Mouse (Mus musculus): ENCODE data around the gene Olfr1453. TPM values are rescaled to one million over a fixed set of nuclear protein-coding genes. Genes with fewer than 3 reads are reported as not detected.

Olfr1453 gene
- polyA plus RNA-seq (2014; fragmentation: Illumina TruSeq; extraction: RNeasy Lipid Tissue Mini Kit (QIAGEN cat#74804); ENCODE audit: insufficient read depth, low read depth, low replicate concordance): not detected

GRCm38 (mm10) chr19:13028227-13028626, at the start of gene Olfr1453:
Olfr1453 (minus strand) TSS chr19:13028327.

GRCm38 (mm10) chr19:13060310-13060709, 32.2 kb upstream of the Olfr1453 start, which contains the start of gene Olfr1454:
Olfr1454 (plus strand) TSS chr19:13060610.

GRCm38 (mm10) chr19:12994714-12995113, 33.4 kb downstream of the Olfr1453 start, which contains the start of gene Olfr1451:
Olfr1451 (plus strand) TSS chr19:12995014.

Other genes with a start within 250 kb of the Olfr1453 start
- gene Zfp91, start 232.2 kb downstream of the Olfr1453 start, polyA plus RNA-seq (2014; fragmentation: Illumina TruSeq; extraction: RNeasy Lipid Tissue Mini Kit (QIAGEN cat#74804); ENCODE audit: insufficient read depth, low read depth, low replicate concordance): 25.7 TPM
- 7.3 TPM for gene Lpxn, start 232.1 kb downstream of the Olfr1453 start, polyA plus RNA-seq (2014; fragmentation: Illumina TruSeq; extraction: RNeasy Lipid Tissue Mini Kit (QIAGEN cat#74804); ENCODE audit: insufficient read depth, low read depth, low replicate concordance)
- gene Gm5244, start 181.6 kb downstream of the Olfr1453 start, polyA plus RNA-seq (2014; fragmentation: Illumina TruSeq; extraction: RNeasy Lipid Tissue Mini Kit (QIAGEN cat#74804); ENCODE audit: insufficient read depth, low read depth, low replicate concordance): not detected
- gene Olfr1444, start 171.0 kb downstream of the Olfr1453 start, polyA plus RNA-seq (2014; fragmentation: Illumina TruSeq; extraction: RNeasy Lipid Tissue Mini Kit (QIAGEN cat#74804); ENCODE audit: insufficient read depth, low read depth, low replicate concordance): not detected
- not detected for gene Olfr1445, start 144.5 kb downstream of the Olfr1453 start, polyA plus RNA-seq (2014; fragmentation: Illumina TruSeq; extraction: RNeasy Lipid Tissue Mini Kit (QIAGEN cat#74804); ENCODE audit: insufficient read depth, low read depth, low replicate concordance)
- not detected for gene Olfr1446, start 134.8 kb downstream of the Olfr1453 start, polyA plus RNA-seq (2014; fragmentation: Illumina TruSeq; extraction: RNeasy Lipid Tissue Mini Kit (QIAGEN cat#74804); ENCODE audit: insufficient read depth, low read depth, low replicate concordance)
- not detected for gene Olfr1447, start 124.6 kb downstream of the Olfr1453 start, polyA plus RNA-seq (2014; fragmentation: Illumina TruSeq; extraction: RNeasy Lipid Tissue Mini Kit (QIAGEN cat#74804); ENCODE audit: insufficient read depth, low read depth, low replicate concordance)
- gene Olfr1448, start 103.9 kb downstream of the Olfr1453 start, polyA plus RNA-seq (2014; fragmentation: Illumina TruSeq; extraction: RNeasy Lipid Tissue Mini Kit (QIAGEN cat#74804); ENCODE audit: insufficient read depth, low read depth, low replicate concordance): not detected
- gene Olfr1449, start 97.5 kb downstream of the Olfr1453 start, polyA plus RNA-seq (2014; fragmentation: Illumina TruSeq; extraction: RNeasy Lipid Tissue Mini Kit (QIAGEN cat#74804); ENCODE audit: insufficient read depth, low read depth, low replicate concordance): not detected
- not detected for gene Olfr1450, start 78.1 kb downstream of the Olfr1453 start, polyA plus RNA-seq (2014; fragmentation: Illumina TruSeq; extraction: RNeasy Lipid Tissue Mini Kit (QIAGEN cat#74804); ENCODE audit: insufficient read depth, low read depth, low replicate concordance)
- not detected for gene Olfr1451, start 33.3 kb downstream of the Olfr1453 start, polyA plus RNA-seq (2014; fragmentation: Illumina TruSeq; extraction: RNeasy Lipid Tissue Mini Kit (QIAGEN cat#74804); ENCODE audit: insufficient read depth, low read depth, low replicate concordance)
- gene Olfr1454, start 32.3 kb upstream of the Olfr1453 start, polyA plus RNA-seq (2014; fragmentation: Illumina TruSeq; extraction: RNeasy Lipid Tissue Mini Kit (QIAGEN cat#74804); ENCODE audit: insufficient read depth, low read depth, low replicate concordance): not detected
- not detected for gene Olfr1457, start 69.6 kb upstream of the Olfr1453 start, polyA plus RNA-seq (2014; fragmentation: Illumina TruSeq; extraction: RNeasy Lipid Tissue Mini Kit (QIAGEN cat#74804); ENCODE audit: insufficient read depth, low read depth, low replicate concordance)
- gene Olfr1458, start 78.4 kb upstream of the Olfr1453 start, polyA plus RNA-seq (2014; fragmentation: Illumina TruSeq; extraction: RNeasy Lipid Tissue Mini Kit (QIAGEN cat#74804); ENCODE audit: insufficient read depth, low read depth, low replicate concordance): not detected
- not detected for gene Olfr1459, start 121.2 kb upstream of the Olfr1453 start, polyA plus RNA-seq (2014; fragmentation: Illumina TruSeq; extraction: RNeasy Lipid Tissue Mini Kit (QIAGEN cat#74804); ENCODE audit: insufficient read depth, low read depth, low replicate concordance)
- not detected for gene Olfr1461, start 134.7 kb upstream of the Olfr1453 start, polyA plus RNA-seq (2014; fragmentation: Illumina TruSeq; extraction: RNeasy Lipid Tissue Mini Kit (QIAGEN cat#74804); ENCODE audit: insufficient read depth, low read depth, low replicate concordance)
- not detected for gene Olfr1462, start 157.4 kb upstream of the Olfr1453 start, polyA plus RNA-seq (2014; fragmentation: Illumina TruSeq; extraction: RNeasy Lipid Tissue Mini Kit (QIAGEN cat#74804); ENCODE audit: insufficient read depth, low read depth, low replicate concordance)
- gene Olfr1463, start 203.0 kb upstream of the Olfr1453 start, polyA plus RNA-seq (2014; fragmentation: Illumina TruSeq; extraction: RNeasy Lipid Tissue Mini Kit (QIAGEN cat#74804); ENCODE audit: insufficient read depth, low read depth, low replicate concordance): not detected